Mouse (Mus musculus) MEL (cell line): ENCODE results near the gene Mapk8ip3. TPM values are rescaled to one million over a fixed set of nuclear protein-coding genes. Genes with fewer than 3 reads are reported as not detected.

Source experiments
- DNase-seq: peaks from one replicate; pipeline ENCODE4 v3.0.0; 2011; ENCODE audit warnings: low read depth, low spot score
- H3K27ac ChIP-seq: 2 replicates; pipeline ENCODE4 v1.5.1; 2012; ENCODE audit warnings: low read depth, mild to moderate bottlenecking, control low read depth, low read length, moderate library complexity; ENCODE audit not compliant: control insufficient read depth
- H3K27me3 ChIP-seq, 2 experiments: fragments of 150-350 bp in 1 of 2; sonication (generic) in 1 of 2; 2 replicates each; pipeline ENCODE4 v1.6.1; 2012; ENCODE audit warnings: low read length in 2 of 2, mild to moderate bottlenecking in 2 of 2, improper control_type of control experiment in 1 of 2, moderate library complexity in 1 of 2; ENCODE audit not compliant: insufficient read depth in 2 of 2, control insufficient read depth in 1 of 2
- H3K36me3 ChIP-seq, 2 experiments: 2 replicates each; pipeline ENCODE4 v1.6.1; 2012 to 2014; ENCODE audit warnings: low read length in 2 of 2, improper control_type of control experiment in 1 of 2, inconsistent platforms in 1 of 2, mild to moderate bottlenecking in 1 of 2; ENCODE audit not compliant: insufficient read depth in 2 of 2, control insufficient read depth in 1 of 2
- H3K4me1 ChIP-seq, 2 experiments: fragments of 150-350 bp in 1 of 2; sonication (generic) in 1 of 2; 2 replicates each; pipeline ENCODE4 v1.6.1; 2012; ENCODE audit warnings: low read length in 2 of 2, improper control_type of control experiment in 1 of 2, mild to moderate bottlenecking in 1 of 2; ENCODE audit not compliant: insufficient read depth in 2 of 2, control insufficient read depth in 1 of 2
- H3K4me3 ChIP-seq, 2 experiments: fragments of 150-350 bp in 1 of 2; sonication (generic) in 1 of 2; 2 replicates each; pipeline ENCODE4 v1.5.1; 2012; ENCODE audit warnings: low read depth in 2 of 2, low read length in 2 of 2, mild to moderate bottlenecking in 2 of 2, moderate library complexity in 2 of 2, control low read depth in 1 of 2, improper control_type of control experiment in 1 of 2; ENCODE audit not compliant: control insufficient read depth in 1 of 2, insufficient read depth in 1 of 2
- H3K79me2 ChIP-seq: 2 replicates; pipeline ENCODE4 v1.6.1; 2012; ENCODE audit warnings: mild to moderate bottlenecking, low read length, moderate library complexity; ENCODE audit not compliant: control insufficient read depth, poor library complexity, insufficient read depth
- H3K9ac ChIP-seq: 2 replicates; pipeline ENCODE4 v1.6.1; 2012; ENCODE audit warnings: low read depth, mild to moderate bottlenecking, control low read depth, low read length, moderate library complexity; ENCODE audit not compliant: control insufficient read depth, poor library complexity, severe bottlenecking
- H3K9me3 ChIP-seq: fragments of 150-350 bp; sonication (generic); replicated peaks from 2 replicates; pipeline ENCODE4 v1.6.1; 2012; ENCODE audit warnings: mild to moderate bottlenecking, low read length, improper control_type of control experiment, moderate library complexity; ENCODE audit not compliant: insufficient read depth
- BHLHE40 ChIP-seq: IDR thresholded peaks from 2 replicates; pipeline ENCODE4 v1.6.1; 2012; ENCODE audit warnings: low read depth, mild to moderate bottlenecking, inconsistent platforms, low read length, improper control_type of control experiment, borderline replicate concordance
- CHD1 ChIP-seq: IDR thresholded peaks from 2 replicates; pipeline ENCODE4 v1.6.1; 2012; ENCODE audit warnings: low read depth, mild to moderate bottlenecking, inconsistent platforms, low read length, improper control_type of control experiment
- CHD2 ChIP-seq: IDR thresholded peaks from 2 replicates; pipeline ENCODE4 v1.6.1; 2011; ENCODE audit warnings: low read length, improper control_type of control experiment
- CTCF ChIP-seq, 3 experiments: IDR thresholded peaks in 2 of 3; conservative IDR thresholded peaks in 1 of 3; 2 replicates each; pipeline ENCODE4 v1.5.1; 2011 to 2012; ENCODE audit warnings: low read length in 3 of 3, low read depth in 2 of 3, mild to moderate bottlenecking in 2 of 3, improper control_type of control experiment in 1 of 3, inconsistent platforms in 1 of 3, mixed read lengths in 1 of 3, moderate library complexity in 1 of 3; ENCODE audit not compliant: control insufficient read depth in 1 of 3, insufficient read depth in 1 of 3, poor library complexity in 1 of 3, severe bottlenecking in 1 of 3
- E2F4 ChIP-seq: IDR thresholded peaks from 2 replicates; pipeline ENCODE4 v1.6.1; 2011; ENCODE audit warnings: low read depth, low read length, improper control_type of control experiment, borderline replicate concordance
- ELF1 ChIP-seq: IDR thresholded peaks from 2 replicates; pipeline ENCODE4 v1.6.1; 2014; ENCODE audit warnings: low read depth, mild to moderate bottlenecking, inconsistent platforms, low read length, improper control_type of control experiment, moderate library complexity
- EP300 ChIP-seq, 2 experiments: IDR thresholded peaks; 2 replicates each; pipeline ENCODE4 v1.6.1; 2011; ENCODE audit warnings: improper control_type of control experiment in 2 of 2, low read length in 2 of 2, low read depth in 1 of 2, mild to moderate bottlenecking in 1 of 2
- GABPA ChIP-seq: IDR thresholded peaks from 2 replicates; pipeline ENCODE4 v1.6.1; 2012; ENCODE audit warnings: low read depth, mild to moderate bottlenecking, inconsistent platforms, low read length, improper control_type of control experiment, moderate library complexity
- HCFC1 ChIP-seq: IDR thresholded peaks from 2 replicates; pipeline ENCODE4 v1.6.1; 2012; ENCODE audit warnings: low read depth, mild to moderate bottlenecking, inconsistent platforms, low read length, improper control_type of control experiment, moderate library complexity
- JUND ChIP-seq: IDR thresholded peaks from 2 replicates; pipeline ENCODE4 v1.6.1; 2011; ENCODE audit warnings: low read depth, mild to moderate bottlenecking, improper control_type of control experiment, low read length
- KAT2A ChIP-seq: conservative IDR thresholded peaks from 2 replicates; pipeline ENCODE4 v1.6.1; 2012; ENCODE audit warnings: low read depth, low read length, improper control_type of control experiment, inconsistent platforms
- MAFK ChIP-seq: IDR thresholded peaks from 2 replicates; pipeline ENCODE4 v1.6.1; 2011; ENCODE audit warnings: low read depth, mild to moderate bottlenecking, low read length, improper control_type of control experiment, borderline replicate concordance
- MAX ChIP-seq: IDR thresholded peaks from 2 replicates; pipeline ENCODE4 v1.6.1; 2011; ENCODE audit warnings: low read length, improper control_type of control experiment
- MAZ ChIP-seq: IDR thresholded peaks from 2 replicates; pipeline ENCODE4 v1.6.1; 2012; ENCODE audit warnings: low read depth, mild to moderate bottlenecking, inconsistent platforms, low read length, improper control_type of control experiment
- MEF2A ChIP-seq: IDR thresholded peaks from 2 replicates; pipeline ENCODE4 v1.6.1; 2014; ENCODE audit warnings: low read depth, mild to moderate bottlenecking, inconsistent platforms, low read length, improper control_type of control experiment; ENCODE audit not compliant: poor library complexity, insufficient replicate concordance, severe bottlenecking; ENCODE audit errors: extremely low read depth
- MXI1 ChIP-seq: IDR thresholded peaks from 2 replicates; pipeline ENCODE4 v1.6.1; 2011; ENCODE audit warnings: mild to moderate bottlenecking, low read depth, low read length, improper control_type of control experiment
- MYC ChIP-seq: IDR thresholded peaks from 2 replicates; pipeline ENCODE4 v1.6.1; 2011; ENCODE audit warnings: low read depth, mild to moderate bottlenecking, low read length, improper control_type of control experiment, moderate library complexity
- NELFE ChIP-seq: IDR thresholded peaks from 2 replicates; pipeline ENCODE4 v1.6.1; 2011; ENCODE audit warnings: low read depth, low read length, improper control_type of control experiment
- NRF1 ChIP-seq: IDR thresholded peaks from 2 replicates; pipeline ENCODE4 v1.6.1; 2014; ENCODE audit warnings: low read depth, mild to moderate bottlenecking, inconsistent platforms, low read length, improper control_type of control experiment, moderate library complexity; ENCODE audit not compliant: poor library complexity, insufficient read depth, severe bottlenecking
- POLR2A ChIP-seq, 2 experiments: IDR thresholded peaks; 2 replicates each; pipeline ENCODE4 v1.6.1; 2011 to 2012; ENCODE audit warnings: low read length in 2 of 2, mild to moderate bottlenecking in 2 of 2, control low read depth in 1 of 2, improper control_type of control experiment in 1 of 2, low read depth in 1 of 2, moderate library complexity in 1 of 2; ENCODE audit not compliant: control insufficient read depth in 1 of 2, insufficient read depth in 1 of 2, poor library complexity in 1 of 2
- POLR2AphosphoS2 ChIP-seq: IDR thresholded peaks from 2 replicates; pipeline ENCODE4 v1.6.1; 2011; ENCODE audit warnings: low read length, improper control_type of control experiment
- POLR2AphosphoS5 ChIP-seq: IDR thresholded peaks from 2 replicates; pipeline ENCODE4 v1.6.1; 2012; ENCODE audit warnings: low read depth, borderline replicate concordance, mild to moderate bottlenecking, inconsistent platforms, low read length, moderate library complexity, mixed read lengths
- RAD21 ChIP-seq: IDR thresholded peaks from 2 replicates; pipeline ENCODE4 v1.6.1; 2011; ENCODE audit warnings: mild to moderate bottlenecking, low read depth, low read length, improper control_type of control experiment
- SIN3A ChIP-seq: IDR thresholded peaks from 2 replicates; pipeline ENCODE4 v1.6.1; 2012; ENCODE audit warnings: low read length, improper control_type of control experiment, inconsistent platforms
- SMC3 ChIP-seq: IDR thresholded peaks from 2 replicates; pipeline ENCODE4 v1.6.1; 2011; ENCODE audit warnings: low read depth, low read length, improper control_type of control experiment
- TAL1 ChIP-seq: IDR thresholded peaks from 2 replicates; pipeline ENCODE4 v1.6.1; 2012; ENCODE audit warnings: mild to moderate bottlenecking, inconsistent platforms, low read length, moderate library complexity, mixed read lengths
- UBTF ChIP-seq: IDR thresholded peaks from 2 replicates; pipeline ENCODE4 v1.6.1; 2012; ENCODE audit warnings: low read depth, mild to moderate bottlenecking, inconsistent platforms, low read length, improper control_type of control experiment, moderate library complexity, borderline replicate concordance; ENCODE audit not compliant: insufficient read depth
- USF1 ChIP-seq: IDR thresholded peaks from 2 replicates; pipeline ENCODE4 v1.6.1; 2014; ENCODE audit warnings: low read depth, mild to moderate bottlenecking, inconsistent platforms, low read length, improper control_type of control experiment, moderate library complexity
- USF2 ChIP-seq, 2 experiments: IDR thresholded peaks; 2 replicates each; pipeline ENCODE4 v1.6.1; 2011 to 2012; ENCODE audit warnings: improper control_type of control experiment in 2 of 2, low read length in 2 of 2, borderline replicate concordance in 1 of 2, inconsistent platforms in 1 of 2, low read depth in 1 of 2, mild to moderate bottlenecking in 1 of 2; ENCODE audit not compliant: insufficient read depth in 1 of 2
- ZC3H11A ChIP-seq: IDR thresholded peaks from 2 replicates; pipeline ENCODE4 v1.6.1; 2012; ENCODE audit warnings: low read depth, mild to moderate bottlenecking, inconsistent platforms, low read length, improper control_type of control experiment
- ZKSCAN1 ChIP-seq: IDR thresholded peaks from 2 replicates; pipeline ENCODE4 v1.6.1; 2012; ENCODE audit warnings: low read depth, mild to moderate bottlenecking, inconsistent platforms, low read length, improper control_type of control experiment, moderate library complexity
- ZMIZ1 ChIP-seq: IDR thresholded peaks from 2 replicates; pipeline ENCODE4 v1.6.1; 2012; ENCODE audit warnings: low read depth, mild to moderate bottlenecking, inconsistent platforms, low read length, improper control_type of control experiment, moderate library complexity
- ZNF384 ChIP-seq: IDR thresholded peaks from 2 replicates; pipeline ENCODE4 v1.6.1; 2012; ENCODE audit warnings: low read depth, mild to moderate bottlenecking, inconsistent platforms, low read length, improper control_type of control experiment
- polyA plus RNA-seq, 2 experiments: library from polyadenylated mRNA; stranded (reverse) in 1 of 2; unstranded in 1 of 2; fragments of >175 nt in 1 of 2; fragments of >200 nt in 1 of 2; gene quantifications; 2 replicates each; pipeline versions ENCODE4 v1.2.1 to v1.2.4; 2012; ENCODE audit warnings: low replicate concordance in 2 of 2, low read depth in 1 of 2; ENCODE audit not compliant: insufficient read length in 2 of 2, insufficient read depth in 1 of 2, missing spikeins in 1 of 2
- total RNA-seq: library from RNA; depleted of rRNA; stranded (reverse); fragments of 300-350 nt; gene quantifications from 2 replicates; pipeline ENCODE4 v1.2.3, GENCODE M21; 2012; rRNA removed

Gene Mapk8ip3
- 16.9 and 22.8 TPM in 2 replicates for total RNA-seq
- polyA plus RNA-seq: 10 to 100 TPM in 1 of 2 experiments, not detected in 1; 44.5 TPM

- H3K9ac ChIP-seq: peak within 1 kb of the TSS; percentile 80
- peak within 1 kb of the TSS; percentile 63 to 81 for H3K4me3 ChIP-seq
- H3K9me3 ChIP-seq: no peaks in the 10 kb centered on the region
- peaks cover 0 to 7% of the 10 kb centered on the region in 2 experiments; a peak in 2 of 4 replicates for H3K36me3 ChIP-seq
- peaks cover 0 to 4% of the 10 kb centered on the region in 2 experiments for H3K4me1 ChIP-seq
- H3K79me2 ChIP-seq: peaks cover 27% of the 10 kb centered on the region
- no peaks in the 10 kb centered on the region for H3K27me3 ChIP-seq
- DNase-seq: peak; percentile 92
- peak within 1 kb of the TSS; percentile 68 for H3K27ac ChIP-seq
- TF ChIP-seq EP300 (IDR thresholded peaks at IDR 0.05; ENCODE audit: low read depth in 1 of 2, low read length in 2 of 2): no peak
- peak; percentile 67 to 69 for TF ChIP-seq POLR2A (IDR thresholded peaks at IDR 0.05; ENCODE audit: control insufficient read depth in 1 of 2, insufficient read depth in 1 of 2, low read depth in 1 of 2, low read length in 2 of 2, poor library complexity in 1 of 2)
- TF ChIP-seq POLR2AphosphoS2: peak; percentile 67; the same call in 1 of the 2 replicates
- no peak for TF ChIP-seq CHD1
- TF ChIP-seq USF2 (IDR thresholded peaks at IDR 0.05; ENCODE audit: borderline replicate concordance in 1 of 2, insufficient read depth in 1 of 2, low read depth in 1 of 2, low read length in 2 of 2): no peak
- no peak for TF ChIP-seq NRF1
- TF ChIP-seq ZC3H11A: no peak
- TF ChIP-seq MXI1: no peak
- TF ChIP-seq MAFK: no peak
- no peak for TF ChIP-seq USF1
- TF ChIP-seq JUND: no peak
- TF ChIP-seq SMC3: no peak
- TF ChIP-seq HCFC1: peak; percentile 78
- TF ChIP-seq E2F4: no peak
- peak in 2 of 3 experiments; percentile 25 to 32; a peak in 2 of 6 replicates for TF ChIP-seq CTCF (IDR thresholded peaks at IDR 0.05 in 2 of 3, conservative IDR thresholded peaks at IDR 0.05 in 1 of 3; ENCODE audit: control insufficient read depth in 1 of 3, insufficient read depth in 1 of 3, low read depth in 2 of 3, low read length in 3 of 3, poor library complexity in 1 of 3, severe bottlenecking in 1 of 3)
- TF ChIP-seq POLR2AphosphoS5: no peak
- no peak for TF ChIP-seq ZKSCAN1
- no peak for TF ChIP-seq MYC
- TF ChIP-seq MEF2A: no peak
- no peak for TF ChIP-seq KAT2A
- peak; percentile 69 for TF ChIP-seq ELF1
- no peak for TF ChIP-seq UBTF
- TF ChIP-seq ZMIZ1: 0 out of 2 replicates have a peak, but pooled peaks have one; percentile 50
- TF ChIP-seq GABPA: no peak
- no peak for TF ChIP-seq TAL1
- peak; percentile 47 for TF ChIP-seq NELFE
- TF ChIP-seq MAX: peak; percentile 63; the same call in 1 of the 2 replicates
- no peak for TF ChIP-seq CHD2
- no peak; the same call in 1 of the 2 replicates for TF ChIP-seq SIN3A
- peak; percentile 2; the same call in 1 of the 2 replicates for TF ChIP-seq RAD21
- TF ChIP-seq BHLHE40: no peak
- peak; percentile 38; the same call in 1 of the 2 replicates for TF ChIP-seq ZNF384
- TF ChIP-seq MAZ: no peak
Measured at GRCm38 (mm10) chr17:24936259-24937237, at the start of gene Mapk8ip3. Gene Mapk8ip3 (minus strand): TSS chr17:24936977.
